Mouse (Mus musculus): ENCODE results near the gene Togaram2. TPM values are rescaled to one million over a fixed set of nuclear protein-coding genes. Genes with fewer than 3 reads are reported as not detected.
A peak's percentile ranks its signal among the peaks of the same experiment; 100 is the strongest.
"Not testable (repeated sequence)": the region's sequence is repeated elsewhere in the genome, so short reads cannot be mapped to it uniquely, and the experiment has no call there.

The Togaram2 gene
- not detected in 2 replicates for polyA plus RNA-seq (2012; ENCODE audit: insufficient read depth, insufficient read length, missing spikeins)

DNA sequence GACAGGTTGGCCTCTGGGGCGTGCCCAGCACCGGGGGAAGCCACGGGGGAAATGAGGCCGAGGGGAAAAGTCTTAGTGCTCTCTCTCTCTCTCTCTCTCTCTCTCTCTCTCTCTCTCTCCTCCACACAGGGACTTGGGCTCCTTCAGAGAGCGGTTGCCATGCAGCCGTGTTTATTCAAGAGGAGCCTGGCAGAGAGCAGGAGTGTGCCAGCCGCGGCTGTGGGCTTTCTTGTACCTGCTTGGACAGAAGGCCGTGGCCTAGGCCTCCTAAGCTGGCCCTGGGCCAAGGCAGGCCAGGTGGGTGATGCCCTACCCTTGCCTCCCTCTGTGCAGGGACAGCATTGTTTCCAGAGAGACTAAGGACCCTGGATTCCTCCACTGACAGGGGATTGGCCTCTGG, at the start of gene Togaram2:
TSS of gene Togaram2 (plus strand) at position 170 of the 400 bp plus-strand sequence.
- Histone ChIP-seq H3K4me3 (ENCODE audit: insufficient read depth, low read depth, low read length) (no peak within 1 kb of the TSS), H3K27ac (replicated peaks; ENCODE audit: low read depth, low read length) (no peak within 1 kb of the TSS), H3K4me1 (ENCODE audit: control insufficient read depth, insufficient read depth, insufficient read length, low read length) (no peaks in the 10 kb centered on the region)

DNA sequence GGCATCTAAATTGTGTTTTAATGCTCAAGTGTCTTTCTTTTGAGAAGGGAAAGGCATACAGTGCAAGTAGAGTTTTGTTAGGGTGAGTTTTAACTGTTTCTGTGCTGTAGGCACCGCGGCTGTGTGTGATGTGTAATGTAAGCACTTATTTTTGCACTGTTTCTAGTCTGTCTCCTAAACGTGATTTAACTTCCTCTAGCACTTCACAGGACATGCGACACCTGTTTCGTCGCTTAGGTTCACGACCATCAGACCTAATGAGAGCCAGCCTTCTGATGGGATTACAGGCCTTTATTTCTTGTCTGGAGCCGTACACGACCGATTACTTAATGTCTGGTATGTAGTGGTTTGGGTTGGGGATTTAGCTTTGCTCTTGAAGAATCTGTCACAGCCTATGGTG, 41.3 kb upstream of the Togaram2 start:
- Histone ChIP-seq H3K27ac (replicated peaks; ENCODE audit: low read depth, low read length) (no peak overlapping the region), H3K4me1 (ENCODE audit: control insufficient read depth, insufficient read depth, insufficient read length, low read length) (no peaks in the 10 kb centered on the region), H3K4me3 (ENCODE audit: insufficient read depth, low read depth, low read length) (no peak overlapping the region)

DNA sequence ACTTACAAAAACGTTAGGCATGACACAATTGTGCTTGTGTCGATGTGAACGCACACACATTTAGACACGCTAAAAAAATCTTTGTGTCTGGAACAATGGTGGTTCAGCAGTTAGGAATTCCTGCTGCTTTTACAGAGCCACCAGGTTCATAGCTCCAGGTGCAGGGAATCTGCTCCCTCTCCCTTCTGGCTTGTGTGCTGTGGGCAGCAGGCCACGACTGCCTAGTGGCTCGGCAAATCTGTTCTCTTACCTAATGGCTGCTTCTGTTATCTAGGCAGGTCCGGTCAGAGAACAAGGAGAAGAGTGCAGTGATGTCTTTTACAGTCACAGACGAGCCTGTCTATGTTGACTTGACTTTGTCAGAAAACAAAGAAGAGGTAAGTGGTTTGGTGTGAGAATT, 39.7 kb upstream of the Togaram2 start:
- H3K27ac ChIP-seq (replicated peaks; ENCODE audit: low read depth, low read length), result no peak overlapping the region
- H3K4me1 ChIP-seq (ENCODE audit: control insufficient read depth, insufficient read depth, insufficient read length, low read length), result no peaks in the 10 kb centered on the region
- H3K4me3 ChIP-seq (ENCODE audit: insufficient read depth, low read depth, low read length), result no peak overlapping the region

DNA sequence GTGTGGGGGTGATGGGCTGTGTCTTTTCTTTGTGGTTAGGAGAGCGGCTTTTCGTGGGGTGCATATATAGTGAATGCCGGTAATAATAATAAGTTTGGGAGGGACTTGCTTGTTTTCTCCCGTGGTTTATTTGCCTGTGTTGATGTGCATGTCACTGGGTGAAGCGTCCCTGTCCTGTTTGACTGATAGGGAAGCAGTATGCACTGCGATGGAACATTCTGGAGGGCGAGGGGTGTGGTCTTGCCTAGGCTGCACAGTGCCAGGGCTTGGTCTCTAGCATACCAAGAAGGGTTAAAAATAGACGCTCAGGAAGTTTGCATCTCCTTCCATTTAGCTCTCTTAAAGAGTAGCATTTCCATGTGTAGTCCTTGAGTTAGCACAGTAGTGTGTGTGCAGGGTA, 36.3 kb upstream of the Togaram2 start:
- no peak overlapping the region for H3K4me3 ChIP-seq (ENCODE audit: insufficient read depth, low read depth, low read length)
- H3K4me1 ChIP-seq (ENCODE audit: control insufficient read depth, insufficient read depth, insufficient read length, low read length), result no peaks in the 10 kb centered on the region
- H3K27ac ChIP-seq (replicated peaks; ENCODE audit: low read depth, low read length), result no peak overlapping the region

DNA sequence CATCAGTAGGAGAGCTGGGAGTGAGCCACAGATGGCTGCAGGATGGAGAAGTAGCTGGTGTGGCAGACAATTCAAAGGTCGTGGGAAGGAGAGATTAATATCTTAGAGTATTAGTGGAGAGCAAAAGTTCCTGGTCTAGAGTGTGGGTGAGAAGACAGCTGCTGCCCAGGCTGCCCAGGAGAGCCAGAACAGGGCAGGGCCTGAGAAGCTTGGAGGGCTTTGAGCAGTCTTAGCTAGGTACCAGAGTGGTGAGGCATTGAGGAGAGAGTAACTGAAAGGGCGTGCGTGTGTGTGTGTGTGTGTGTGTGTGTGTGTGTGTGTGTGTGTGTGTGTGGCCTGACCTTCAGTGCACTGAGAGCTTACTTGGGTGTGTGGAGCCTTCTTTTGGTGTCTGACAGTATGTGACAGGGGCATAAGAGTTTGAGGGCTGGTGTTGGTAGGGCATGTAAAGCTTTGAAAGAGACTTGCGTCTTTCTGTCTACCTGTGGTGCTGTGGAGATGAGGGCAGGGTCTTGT, 35.3 kb upstream of the Togaram2 start:
- H3K4me1 ChIP-seq (ENCODE audit: control insufficient read depth, insufficient read depth, insufficient read length, low read length), result no peaks in the 10 kb centered on the region
- H3K27ac ChIP-seq (replicated peaks; ENCODE audit: low read depth, low read length), result no peak overlapping the region
- H3K4me3 ChIP-seq (ENCODE audit: insufficient read depth, low read depth, low read length), result no peak overlapping the region

- H3K27ac ChIP-seq (replicated peaks; ENCODE audit: low read depth, low read length); H3K4me3 ChIP-seq (ENCODE audit: insufficient read depth, low read depth, low read length); H3K4me1 ChIP-seq (ENCODE audit: control insufficient read depth, insufficient read depth, insufficient read length, low read length): not testable (repeated sequence)
These were observed 34.0 kb upstream of the Togaram2 start for GRCm38 (mm10) chr17:71639056-71639455.

GRCm38 (mm10) chr17:71640421-71641085, 32.5 kb upstream of the Togaram2 start:
- no peak overlapping the region for H3K4me3 ChIP-seq (ENCODE audit: insufficient read depth, low read depth, low read length)
- H3K4me1 ChIP-seq (ENCODE audit: control insufficient read depth, insufficient read depth, insufficient read length, low read length), result no peaks in the 10 kb centered on the region
- no peak overlapping the region for H3K27ac ChIP-seq (replicated peaks; ENCODE audit: low read depth, low read length)

- Histone ChIP-seq H3K4me1 (ENCODE audit: control insufficient read depth, insufficient read depth, insufficient read length, low read length) (no peaks in the 10 kb centered on the region), H3K4me3 (ENCODE audit: insufficient read depth, low read depth, low read length) (no peak overlapping the region), H3K27ac (replicated peaks; ENCODE audit: low read depth, low read length) (no peak overlapping the region)
These were observed 30.9 kb upstream of the Togaram2 start for GRCm38 (mm10) chr17:71642190-71642589.

GRCm38 (mm10) chr17:71650011-71650410, 23.1 kb upstream of the Togaram2 start:
- no peak overlapping the region for H3K4me3 ChIP-seq (ENCODE audit: insufficient read depth, low read depth, low read length)
- no peak overlapping the region for H3K27ac ChIP-seq (replicated peaks; ENCODE audit: low read depth, low read length)
- no peaks in the 10 kb centered on the region for H3K4me1 ChIP-seq (ENCODE audit: control insufficient read depth, insufficient read depth, insufficient read length, low read length)

- no peaks in the 10 kb centered on the region for H3K4me1 ChIP-seq (ENCODE audit: control insufficient read depth, insufficient read depth, insufficient read length, low read length)
- no peak overlapping the region for H3K4me3 ChIP-seq (ENCODE audit: insufficient read depth, low read depth, low read length)
- no peak overlapping the region for H3K27ac ChIP-seq (replicated peaks; ENCODE audit: low read depth, low read length)
These were observed 20.6 kb upstream of the Togaram2 start for GRCm38 (mm10) chr17:71652495-71652894.

DNA sequence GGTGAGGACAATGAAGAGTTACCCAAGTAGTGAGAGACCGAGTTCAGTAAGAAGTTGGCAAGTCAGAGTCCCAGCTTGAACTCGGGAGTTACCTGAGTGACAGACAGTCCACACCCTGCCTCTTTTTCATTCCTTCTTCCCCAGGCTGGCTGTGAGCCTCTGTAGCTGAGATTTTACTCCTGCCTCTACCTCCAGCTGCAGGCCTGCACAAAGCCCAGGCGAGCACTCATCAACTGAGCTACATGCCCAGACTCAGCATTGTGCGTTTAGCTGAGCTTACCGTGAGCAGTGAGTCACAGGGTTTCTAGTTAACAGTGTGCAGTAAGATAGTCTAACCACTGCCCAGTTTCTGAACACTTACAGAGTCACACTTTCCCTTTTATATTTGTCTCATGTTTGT, 20.1 kb upstream of the Togaram2 start:
- no peak overlapping the region for H3K27ac ChIP-seq (replicated peaks; ENCODE audit: low read depth, low read length)
- no peak overlapping the region for H3K4me3 ChIP-seq (ENCODE audit: insufficient read depth, low read depth, low read length)
- no peaks in the 10 kb centered on the region for H3K4me1 ChIP-seq (ENCODE audit: control insufficient read depth, insufficient read depth, insufficient read length, low read length)

DNA sequence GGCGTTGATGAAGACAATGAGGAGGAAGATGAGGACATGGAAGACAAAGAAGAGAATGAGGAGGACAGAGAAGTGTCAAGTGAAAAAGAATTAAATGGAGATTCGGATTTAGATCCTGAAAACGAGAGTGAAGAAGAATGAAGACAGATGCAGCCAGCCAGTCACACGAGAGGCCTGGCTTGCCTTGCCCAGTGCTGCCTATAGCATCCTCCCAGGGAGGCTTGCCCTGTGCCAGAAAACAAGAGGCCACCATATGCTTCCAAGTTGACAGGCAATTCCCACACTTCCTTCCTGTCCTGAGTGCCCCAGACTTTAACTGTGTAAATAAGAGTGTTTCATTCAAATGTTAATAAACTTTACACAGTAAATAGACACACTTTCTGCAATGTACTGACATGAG, 15.5 kb upstream of the Togaram2 start:
- H3K4me3 ChIP-seq (ENCODE audit: insufficient read depth, low read depth, low read length), result no peak overlapping the region
- no peak overlapping the region for H3K27ac ChIP-seq (replicated peaks; ENCODE audit: low read depth, low read length)
- H3K4me1 ChIP-seq (ENCODE audit: control insufficient read depth, insufficient read depth, insufficient read length, low read length), result no peaks in the 10 kb centered on the region

DNA sequence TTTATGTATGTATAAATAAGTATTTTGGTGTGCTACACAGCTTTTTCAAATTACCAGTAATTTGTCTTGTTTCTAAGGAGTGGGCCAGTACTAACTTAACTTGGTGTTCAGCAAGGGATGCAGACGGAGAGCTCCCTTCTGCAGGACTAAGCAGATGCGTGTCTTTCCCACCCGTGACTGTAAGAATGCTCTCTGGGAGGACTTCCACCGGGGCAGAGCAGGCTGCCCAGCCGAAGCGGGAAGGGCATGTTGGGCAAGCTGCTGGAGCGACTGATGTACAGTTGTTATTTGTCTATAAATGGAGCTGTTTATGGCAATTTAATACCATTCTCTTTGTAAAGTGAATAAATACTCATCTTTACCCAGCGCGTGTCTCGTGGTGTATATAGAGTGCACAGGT, 14.4 kb upstream of the Togaram2 start:
- Histone ChIP-seq H3K4me3 (ENCODE audit: insufficient read depth, low read depth, low read length) (no peak overlapping the region), H3K27ac (replicated peaks; ENCODE audit: low read depth, low read length) (no peak overlapping the region), H3K4me1 (ENCODE audit: control insufficient read depth, insufficient read depth, insufficient read length, low read length) (no peaks in the 10 kb centered on the region)

DNA sequence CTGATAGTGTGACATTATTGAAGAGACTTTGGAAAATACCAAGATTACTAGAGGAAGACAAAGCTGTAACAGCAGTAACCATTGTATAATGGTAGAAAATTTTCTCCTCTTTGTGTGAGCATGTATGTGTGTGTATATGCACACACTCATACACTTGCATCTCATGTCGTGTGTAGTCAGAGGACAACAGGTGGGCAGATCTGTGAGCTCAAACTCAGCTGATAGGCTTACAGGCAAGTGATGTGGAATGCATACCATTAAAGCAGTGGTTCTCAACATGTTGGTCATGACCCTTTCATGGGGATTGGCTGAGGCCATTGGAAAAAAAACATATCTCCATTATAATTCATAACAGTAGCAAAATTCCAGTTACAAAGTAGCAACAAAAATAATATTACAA, 12.7 kb upstream of the Togaram2 start:
- Histone ChIP-seq H3K4me3 (ENCODE audit: insufficient read depth, low read depth, low read length) (no peak overlapping the region), H3K27ac (replicated peaks; ENCODE audit: low read depth, low read length) (no peak overlapping the region), H3K4me1 (ENCODE audit: control insufficient read depth, insufficient read depth, insufficient read length, low read length) (no peaks in the 10 kb centered on the region)

- H3K27ac ChIP-seq (replicated peaks; ENCODE audit: low read depth, low read length), result no peak overlapping the region
- peak overlapping the region; percentile 38 for H3K4me3 ChIP-seq (ENCODE audit: insufficient read depth, low read depth, low read length)
- no peaks in the 10 kb centered on the region for H3K4me1 ChIP-seq (ENCODE audit: control insufficient read depth, insufficient read depth, insufficient read length, low read length)
These were observed 10.3 kb upstream of the Togaram2 start for GRCm38 (mm10) chr17:71662751-71663250.

- no peaks in the 10 kb centered on the region for H3K4me1 ChIP-seq (ENCODE audit: control insufficient read depth, insufficient read depth, insufficient read length, low read length)
- H3K27ac ChIP-seq (replicated peaks; ENCODE audit: low read depth, low read length), result no peak overlapping the region
- H3K4me3 ChIP-seq (ENCODE audit: insufficient read depth, low read depth, low read length), result no peak overlapping the region
These were observed 9.6 kb upstream of the Togaram2 start for GRCm38 (mm10) chr17:71663491-71663890.
